Mouse (Mus musculus): Measurements from ENCODE around the gene Spef1.

The Spef1 gene

DNA sequence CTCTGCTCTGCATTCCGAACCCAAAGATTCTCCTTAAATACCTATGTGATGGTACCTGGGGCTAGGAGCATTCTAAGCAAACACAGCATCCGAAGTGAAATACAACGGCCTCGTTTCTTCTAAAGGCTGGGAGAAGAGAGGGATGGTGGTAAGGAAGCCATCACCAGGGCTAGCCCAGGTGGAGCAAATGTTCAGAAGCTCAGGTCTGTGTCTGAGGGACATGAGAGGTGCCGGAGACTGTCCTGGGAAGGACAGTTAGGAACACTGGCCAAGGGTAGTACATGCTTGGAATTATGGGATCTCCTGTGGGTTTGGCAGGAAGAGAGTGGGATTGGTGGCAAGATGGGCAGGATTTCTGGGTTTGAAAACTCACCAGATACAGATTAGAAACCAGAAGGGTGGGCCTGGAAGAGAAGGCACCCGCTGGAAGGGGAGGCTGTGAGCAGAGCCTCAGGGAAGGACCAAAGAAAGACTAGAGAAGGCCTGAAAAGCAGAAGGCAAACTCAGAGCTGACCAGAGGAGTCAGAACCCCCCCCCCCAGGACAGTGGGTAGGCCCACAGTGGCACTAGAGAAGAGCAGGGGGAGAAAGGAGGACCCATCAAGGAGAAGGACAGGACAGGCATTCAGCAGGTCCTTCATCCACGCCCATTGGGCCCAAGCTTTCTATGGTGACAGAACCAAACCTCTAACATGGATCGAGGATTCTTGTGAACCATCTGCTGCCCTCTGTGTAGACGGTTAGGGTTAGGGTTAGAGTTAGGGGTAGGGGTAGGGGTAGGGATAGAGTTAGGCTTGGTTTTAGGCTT lies 61.7 kb downstream of the Spef1 start:
- DNase-seq (ENCODE audit: low spot score in 2 of 2): no peak

- peak; percentile 68 to 86 for DNase-seq (ENCODE audit: low spot score in 2 of 2)
These were observed 62.9 kb downstream of the Spef1 start for GRCm38 (mm10) chr2:131124166-131124565.
